ENCODE assay signal across 28 mouse cellular contexts in genomic region chr9:91140651-91141050, GRCm38 (mm10).
DNase-seq lines count a peak whose midpoint lies in the region; ATAC-seq and TF ChIP-seq lines count a peak whose summit lies in the region.
"Had no signal": no experiment of that assay in that cellular context is flagged by ENCODE, and none has a peak within 500 bp of the region (broad histone marks: within the 10 kb centered on the region; RNA-seq: fewer than 3 reads in every experiment).

No protein-coding gene starts in this region.

- H3K36me3 ChIP-seq in midbrain, postnatal 0 days (ENCODE audit: insufficient read depth, low read length): no peaks in the 10 kb centered on the region
- H3K36me3 ChIP-seq in midbrain, embryonic 13.5 days: no peaks in the 10 kb centered on the region
- H3K36me3 ChIP-seq in intestine, embryonic 16.5 days (ENCODE audit: control insufficient read depth, insufficient read depth, low read length): no peaks in the 10 kb centered on the region
- H3K36me3 ChIP-seq: forebrain, embryonic 10.5 days; heart, embryonic 13.5 days; limb, embryonic 12.5 days; liver, embryonic 12.5 days; neural tube, embryonic 15.5 days; stomach, embryonic 15.5 days had no signal

- H3K27me3 ChIP-seq in midbrain, postnatal 0 days (ENCODE audit: insufficient read depth, low read length): no peaks in the 10 kb centered on the region
- H3K27me3 ChIP-seq in midbrain, embryonic 13.5 days: no peaks in the 10 kb centered on the region
- no peaks in the 10 kb centered on the region for H3K27me3 ChIP-seq in intestine, embryonic 16.5 days (replicated peaks; ENCODE audit: control insufficient read depth, insufficient read depth, low read length)
- H3K27me3 ChIP-seq: heart, embryonic 13.5 days; limb, embryonic 12.5 days; liver, embryonic 12.5 days; megakaryocyte, embryonic 14.5 days; neural tube, embryonic 15.5 days; stomach, embryonic 15.5 days had no signal

- no peak overlapping the region for H3K4me2 ChIP-seq in midbrain, postnatal 0 days (ENCODE audit: low read depth, low read length, poor library complexity, severe bottlenecking)
- no peak overlapping the region for H3K4me2 ChIP-seq in midbrain, embryonic 13.5 days (replicated peaks)
- H3K4me2 ChIP-seq in intestine, embryonic 16.5 days (ENCODE audit: low read depth, low read length): no peak overlapping the region
- H3K4me2 ChIP-seq: heart, embryonic 13.5 days; hindbrain, embryonic 14.5 days; limb, embryonic 12.5 days; liver, embryonic 12.5 days; neural tube, embryonic 15.5 days; stomach, embryonic 15.5 days had no signal

- WGBS in midbrain, postnatal 0 days: 28% methylated on average over 1 of the region's 1 CpGs
- WGBS in midbrain, embryonic 13.5 days: 35% methylated on average over 1 of the region's 1 CpGs
- 64% methylated on average over 1 of the region's 1 CpGs for WGBS in intestine, embryonic 16.5 days

- TF ChIP-seq CTCF in midbrain, postnatal 0 days (IDR thresholded peaks at IDR 0.05): no peak

- H3K9me3 ChIP-seq in midbrain, postnatal 0 days (ENCODE audit: low read length): no peaks in the 10 kb centered on the region
- H3K9me3 ChIP-seq in midbrain, embryonic 13.5 days: no peaks in the 10 kb centered on the region
- H3K9me3 ChIP-seq in intestine, embryonic 16.5 days (ENCODE audit: control insufficient read depth, low read length): no peaks in the 10 kb centered on the region
- H3K9me3 ChIP-seq: forebrain, embryonic 10.5 days; heart, embryonic 13.5 days; limb, embryonic 12.5 days; liver, embryonic 12.5 days; megakaryocyte, embryonic 14.5 days; neural tube, embryonic 15.5 days; stomach, embryonic 15.5 days had no signal

- no peak for DNase-seq in cerebellum, postnatal 4 days (ENCODE audit: low spot score in 2 of 2)
- peak; percentile 58 for DNase-seq in midbrain, postnatal 0 days (ENCODE audit: low spot score)
- DNase-seq in cerebellum, postnatal 10 days: peak; percentile 82 to 84
- DNase-seq: adrenal gland, postnatal 25 days; gastrocnemius, postnatal 36 days; heart, adult 2 months; heart, postnatal 36 days; kidney, adult 9 months; kidney, postnatal 14 days; lung, adult 2 months; lung, postnatal 36 days; right cerebral cortex, adult 18-20 months; right cerebral cortex, postnatal 4 days; thymus, postnatal 25 days had no signal

- no peak overlapping the region for H3K4me3 ChIP-seq in midbrain, postnatal 0 days (ENCODE audit: low read depth, low read length)
- no peak overlapping the region for H3K4me3 ChIP-seq in midbrain, embryonic 13.5 days (replicated peaks)
- no peak overlapping the region for H3K4me3 ChIP-seq in intestine, embryonic 16.5 days (ENCODE audit: low read length)
- H3K4me3 ChIP-seq: forebrain, embryonic 10.5 days; heart, adult 2 months; heart, embryonic 13.5 days; limb, embryonic 12.5 days; liver, embryonic 12.5 days; megakaryocyte, embryonic 14.5 days; neural tube, embryonic 15.5 days; stomach, embryonic 15.5 days had no signal

- no peaks in the 10 kb centered on the region for H3K4me1 ChIP-seq in midbrain, postnatal 0 days (ENCODE audit: insufficient read depth, low read length)
- H3K4me1 ChIP-seq in midbrain, embryonic 13.5 days (replicated peaks): no peaks in the 10 kb centered on the region
- no peaks in the 10 kb centered on the region for H3K4me1 ChIP-seq in intestine, embryonic 16.5 days (ENCODE audit: control insufficient read depth, insufficient read depth, low read length)
- H3K4me1 ChIP-seq: forebrain, embryonic 10.5 days; heart, embryonic 13.5 days; limb, embryonic 12.5 days; liver, embryonic 12.5 days; megakaryocyte, embryonic 14.5 days; neural tube, embryonic 15.5 days; stomach, embryonic 15.5 days had no signal

- no peak overlapping the region for H3K27ac ChIP-seq in midbrain, postnatal 0 days (ENCODE audit: low read depth, low read length)
- no peak overlapping the region for H3K27ac ChIP-seq in midbrain, embryonic 13.5 days
- H3K27ac ChIP-seq in intestine, embryonic 16.5 days (ENCODE audit: low read length): no peak overlapping the region
- H3K27ac ChIP-seq: forebrain, embryonic 10.5 days; heart, adult 2 months; heart, embryonic 13.5 days; hindbrain, embryonic 14.5 days; limb, embryonic 12.5 days; liver, embryonic 12.5 days; neural tube, embryonic 15.5 days; stomach, embryonic 15.5 days had no signal

- no peak overlapping the region for H3K9ac ChIP-seq in midbrain, postnatal 0 days (replicated peaks; ENCODE audit: low read length, poor library complexity, severe bottlenecking)
- H3K9ac ChIP-seq in midbrain, embryonic 13.5 days (replicated peaks): no peak overlapping the region
- H3K9ac ChIP-seq in intestine, embryonic 16.5 days (ENCODE audit: low read depth, low read length): no peak overlapping the region
- H3K9ac ChIP-seq: heart, embryonic 13.5 days; hindbrain, embryonic 14.5 days; limb, embryonic 12.5 days; liver, embryonic 12.5 days; neural tube, embryonic 15.5 days; stomach, embryonic 15.5 days had no signal

- peak; percentile 56 for ATAC-seq in cerebellum, adult (ENCODE audit: insufficient number of reproducible peaks, low FRiP score, low TSS enrichment)
- no peak for ATAC-seq in midbrain, postnatal 0 days (ENCODE audit: low FRiP score)
- no peak for ATAC-seq in midbrain, embryonic 13.5 days
- no peak for ATAC-seq in intestine, embryonic 16.5 days
- no peak for ATAC-seq in CD4-positive, CD25-positive, alpha-beta regulatory T cell, adult 4 months
- ATAC-seq: forebrain, embryonic 16.5 days; liver, embryonic 12.5 days; midbrain, embryonic 16.5 days had no signal

Comparison
In these comparisons a context has a peak if more than half of its experiments do, and no peak if none do; other contexts are left out.
1. DNase-seq: peak in midbrain, postnatal 0 days (single experiment) and cerebellum, postnatal 10 days (2 of 2); none in cerebellum, postnatal 4 days (0 of 2).